Mouse (Mus musculus): ENCODE data around the gene Nol10. TPM values are rescaled to one million over a fixed set of nuclear protein-coding genes. Genes with fewer than 3 reads are reported as not detected.

Gene Nol10
- polyA plus RNA-seq (2015; fragmentation: Nextera tagmentation; extraction: Ambion mirVana) = 7.4 and 7.9 TPM in 2 replicates

GRCm38 (mm10) chr12:17348048-17349036 lies at the start of gene Nol10:
Gene Nol10 (plus strand): TSS chr12:17348458.
- Histone ChIP-seq H3K27ac (ENCODE audit: low read length) (peak within 1 kb of the TSS; percentile 73), H3K9me3 (ENCODE audit: low read length) (no peaks in the 10 kb centered on the region), H3K36me3 (ENCODE audit: insufficient read depth, low read length) (no peaks in the 10 kb centered on the region), H3K4me2 (replicated peaks; ENCODE audit: low read depth, low read length) (peak within 1 kb of the TSS; percentile 72), H3K27me3 (replicated peaks; ENCODE audit: insufficient read depth, low read length) (no peaks in the 10 kb centered on the region), H3K4me1 (ENCODE audit: insufficient read depth, low read depth, low read length) (peaks cover 7% of the 10 kb centered on the region; the same call in 1 of the 2 replicates), H3K4me3 (ENCODE audit: low read depth, low read length) (peak within 1 kb of the TSS; percentile 70), H3K9ac (replicated peaks; ENCODE audit: low read depth) (peak within 1 kb of the TSS; percentile 74)
- DNase-seq (ENCODE audit: low spot score) (peak; percentile 95), ATAC-seq (peak; percentile 98)
- TF ChIP-seq CTCF (IDR thresholded peaks at IDR 0.05) (no peak; the same call in 1 of the 2 replicates), EP300 (IDR thresholded peaks at IDR 0.05) (no peak)
- WGBS = under 1% methylated on average over 42 of the region's 42 CpGs

GRCm38 (mm10) chr12:17299902-17300301 lies 48.4 kb upstream of the Nol10 start:
- DNase-seq (ENCODE audit: low spot score) (no peak), ATAC-seq (no peak)
- H3K9me3 ChIP-seq (ENCODE audit: low read length) = no peaks in the 10 kb centered on the region
- no peaks in the 10 kb centered on the region for H3K4me1 ChIP-seq (ENCODE audit: insufficient read depth, low read depth, low read length)
- H3K4me3 ChIP-seq (ENCODE audit: low read depth, low read length) = no peak overlapping the region
- no peak overlapping the region for H3K4me2 ChIP-seq (replicated peaks; ENCODE audit: low read depth, low read length)
- no peaks in the 10 kb centered on the region for H3K36me3 ChIP-seq (ENCODE audit: insufficient read depth, low read length)
- no peak overlapping the region for H3K9ac ChIP-seq (replicated peaks; ENCODE audit: low read depth)
- H3K27ac ChIP-seq (ENCODE audit: low read length) = no peak overlapping the region
- WGBS = 96% methylated on average over 1 of the region's 1 CpGs
- H3K27me3 ChIP-seq (replicated peaks; ENCODE audit: insufficient read depth, low read length) = no peaks in the 10 kb centered on the region
- TF ChIP-seq CTCF (IDR thresholded peaks at IDR 0.05) (no peak), EP300 (IDR thresholded peaks at IDR 0.05) (no peak)

GRCm38 (mm10) chr12:17305445-17305844 lies 42.8 kb upstream of the Nol10 start:
- Histone ChIP-seq H3K4me3 (ENCODE audit: low read depth, low read length) (no peak overlapping the region), H3K27ac (ENCODE audit: low read length) (no peak overlapping the region), H3K27me3 (replicated peaks; ENCODE audit: insufficient read depth, low read length) (no peaks in the 10 kb centered on the region), H3K4me1 (ENCODE audit: insufficient read depth, low read depth, low read length) (no peaks in the 10 kb centered on the region), H3K9ac (replicated peaks; ENCODE audit: low read depth) (no peak overlapping the region), H3K4me2 (replicated peaks; ENCODE audit: low read depth, low read length) (no peak overlapping the region), H3K9me3 (ENCODE audit: low read length) (no peaks in the 10 kb centered on the region), H3K36me3 (ENCODE audit: insufficient read depth, low read length) (no peaks in the 10 kb centered on the region)
- 74% methylated on average over 7 of the region's 7 CpGs for whole genome bisulfite sequencing
- ATAC-seq (peak; percentile 11; the same call in 1 of the 2 replicates), DNase-seq (ENCODE audit: low spot score) (no peak)
- no peak for TF ChIP-seq EP300 (IDR thresholded peaks at IDR 0.05)
- TF ChIP-seq CTCF (IDR thresholded peaks at IDR 0.05) = no peak

GRCm38 (mm10) chr12:17308246-17308645 lies 40.0 kb upstream of the Nol10 start:
- Histone ChIP-seq H3K4me3 (ENCODE audit: low read depth, low read length) (no peak overlapping the region), H3K4me2 (replicated peaks; ENCODE audit: low read depth, low read length) (no peak overlapping the region), H3K9me3 (ENCODE audit: low read length) (no peaks in the 10 kb centered on the region), H3K27me3 (replicated peaks; ENCODE audit: insufficient read depth, low read length) (no peaks in the 10 kb centered on the region), H3K4me1 (ENCODE audit: insufficient read depth, low read depth, low read length) (no peaks in the 10 kb centered on the region), H3K9ac (replicated peaks; ENCODE audit: low read depth) (no peak overlapping the region), H3K36me3 (ENCODE audit: insufficient read depth, low read length) (no peaks in the 10 kb centered on the region), H3K27ac (ENCODE audit: low read length) (no peak overlapping the region)
- whole genome bisulfite sequencing = 35% methylated on average over 4 of the region's 4 CpGs
- ATAC-seq (peak; percentile 69), DNase-seq (ENCODE audit: low spot score) (peak; percentile 60)
- TF ChIP-seq CTCF (IDR thresholded peaks at IDR 0.05) = peak; percentile 17; the same call in 1 of the 2 replicates
- peak; percentile 35; the same call in 1 of the 2 replicates for TF ChIP-seq EP300 (IDR thresholded peaks at IDR 0.05)

- ATAC-seq (no peak), DNase-seq (ENCODE audit: low spot score) (no peak)
- Histone ChIP-seq H3K27me3 (replicated peaks; ENCODE audit: insufficient read depth, low read length) (no peaks in the 10 kb centered on the region), H3K4me1 (ENCODE audit: insufficient read depth, low read depth, low read length) (no peaks in the 10 kb centered on the region; the same call in 1 of the 2 replicates), H3K27ac (ENCODE audit: low read length) (no peak overlapping the region), H3K4me2 (replicated peaks; ENCODE audit: low read depth, low read length) (no peak overlapping the region), H3K36me3 (ENCODE audit: insufficient read depth, low read length) (no peaks in the 10 kb centered on the region), H3K9ac (replicated peaks; ENCODE audit: low read depth) (no peak overlapping the region), H3K4me3 (ENCODE audit: low read depth, low read length) (no peak overlapping the region), H3K9me3 (ENCODE audit: low read length) (no peaks in the 10 kb centered on the region)
- TF ChIP-seq EP300 (IDR thresholded peaks at IDR 0.05) = no peak
- TF ChIP-seq CTCF (IDR thresholded peaks at IDR 0.05) = no peak
- 68% methylated on average over 16 of the region's 16 CpGs for WGBS
These were observed 37.1 kb upstream of the Nol10 start for GRCm38 (mm10) chr12:17310852-17311839.

Data from lung, postnatal 0 days (tissue).